Mouse (Mus musculus) heart, postnatal 25 days (tissue): ENCODE measurements around the gene Serhl. TPM values are rescaled to one million over a fixed set of nuclear protein-coding genes. Genes with fewer than 3 reads are reported as not detected.

Source experiments
- DNase-seq: peaks from one replicate; pipeline ENCODE4 v3.0.0; 2022; ENCODE audit warnings: low spot score
- intact Hi-C: fragments of 180-260 bp; cut with DNase I; formaldehyde crosslinking; loops from one replicate; pipeline ENCODE4 v1.15.1; 2025
- total RNA-seq, 2 experiments: library from RNA; stranded (reverse); gene quantifications; 2 replicates each; pipeline ENCODE4 v1.2.3; 2021

The Serhl gene
- total RNA-seq, 2 experiments from 2014 or later, result 40.5 to 44.8 TPM

DNA sequence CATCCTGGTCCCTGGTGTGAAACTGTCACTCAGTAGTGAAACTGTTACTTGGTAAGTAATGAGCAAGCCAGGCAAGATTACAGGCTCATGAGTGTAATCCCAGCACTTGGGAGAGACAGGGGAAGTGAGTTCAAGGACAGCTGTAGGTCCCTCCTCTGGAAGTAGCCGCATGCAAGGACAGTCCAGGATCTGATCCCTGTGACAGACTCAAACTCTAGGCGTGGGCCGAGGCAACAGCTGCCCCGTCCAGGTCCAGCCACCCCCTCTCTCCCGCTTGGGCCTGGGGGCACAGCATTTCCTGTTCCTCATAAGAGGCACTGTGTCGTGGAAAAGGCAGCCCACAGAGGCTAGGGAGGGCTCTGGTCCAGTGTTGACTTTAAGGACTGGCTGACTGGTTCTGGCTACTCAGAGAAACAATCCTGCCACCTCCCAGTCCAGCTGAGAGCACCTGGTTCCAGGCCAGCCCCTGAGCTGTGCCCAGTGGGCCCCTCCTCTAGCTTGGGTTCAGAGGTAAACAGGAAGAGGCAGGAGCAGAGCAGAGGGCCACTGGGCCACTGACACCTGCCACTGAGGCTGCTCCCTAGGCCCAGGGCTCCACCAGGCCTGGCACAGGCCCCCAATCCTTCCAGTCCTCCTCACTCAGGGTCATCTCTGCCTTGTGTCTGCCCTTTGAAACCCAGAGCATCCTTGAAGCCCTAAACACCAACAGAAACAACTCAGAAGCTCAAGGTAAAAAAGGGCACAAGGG, 66.5 kb downstream of the Serhl start:
- DNase-seq, result no peak
- intact Hi-C loops, result loop anchor here (1.0 to 5.0 kb wide), 3 partner anchors 51 to 361 kb away; no protein-coding TSS in a partner anchor

DNA sequence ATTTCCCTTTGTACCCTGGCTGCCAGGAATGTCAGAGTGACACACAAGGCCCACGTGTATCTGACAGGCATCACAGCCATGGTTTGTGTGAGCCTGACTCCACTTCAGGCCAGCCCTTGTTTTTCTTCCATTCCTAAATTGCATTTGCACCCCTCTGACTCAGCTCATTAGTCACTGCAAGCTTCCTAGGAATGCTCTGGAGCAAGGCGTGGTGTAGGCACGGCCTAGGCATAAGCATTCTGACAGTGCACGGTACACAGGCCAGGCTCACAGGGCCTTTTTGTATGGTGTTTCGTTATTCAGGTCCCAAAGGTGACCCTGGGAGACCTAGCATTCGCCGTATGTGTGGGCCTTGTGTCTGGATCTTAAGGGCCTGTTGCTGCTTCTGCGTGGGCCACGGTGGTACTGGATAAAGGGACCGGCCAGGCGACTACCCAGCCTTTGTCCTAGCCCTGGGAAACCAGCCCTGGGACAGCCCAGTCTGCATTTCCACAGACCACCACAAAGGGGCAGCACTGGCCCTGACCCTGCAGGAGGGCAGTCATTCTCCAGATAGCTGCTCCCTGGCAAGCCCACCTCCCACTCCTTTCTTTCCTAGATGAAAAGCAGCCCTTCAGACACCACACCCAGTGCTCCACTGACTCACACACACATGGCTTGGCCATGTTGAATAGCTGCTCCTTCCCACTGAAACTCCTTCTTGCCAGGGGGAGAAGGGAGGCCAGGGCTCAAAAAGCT, 67.8 kb downstream of the Serhl start:
- peak; percentile 62 for DNase-seq
- intact Hi-C loops, result loop anchor here (5.0 kb wide), 2 partner anchors 50 to 360 kb away; no protein-coding TSS in a partner anchor

GRCm38 (mm10) chr15:83157667-83158064, 68.4 kb downstream of the Serhl start:
- intact Hi-C loops, result loop anchor here (5.0 kb wide), 2 partner anchors 50 to 360 kb away; no protein-coding TSS in a partner anchor
- no peak for DNase-seq

GRCm38 (mm10) chr15:83158587-83159160, 69.4 kb downstream of the Serhl start:
- intact Hi-C loops, result loop anchor here (5.0 kb wide), 2 partner anchors 49 to 359 kb away; no protein-coding TSS in a partner anchor

DNA sequence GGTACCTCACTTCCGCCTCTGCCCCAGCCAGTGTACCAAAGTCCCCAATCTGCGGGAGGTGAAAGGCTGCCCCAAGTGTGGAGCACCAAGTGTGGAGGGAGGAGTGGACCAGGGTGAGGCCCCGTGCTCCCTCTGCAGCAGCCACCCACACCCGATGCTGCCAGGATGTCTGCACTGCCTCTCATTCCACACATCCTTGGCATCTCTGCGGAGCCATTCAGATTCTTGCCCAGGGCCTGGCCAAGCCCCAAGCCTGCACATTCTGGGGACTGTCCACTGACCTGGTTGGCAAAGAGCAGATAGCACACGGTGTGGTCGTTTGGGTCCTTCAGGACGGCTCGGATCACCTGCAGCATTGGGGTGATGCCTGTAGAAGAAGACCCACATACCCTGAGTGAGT, 70.5 kb downstream of the Serhl start:
- no peak for DNase-seq
- intact Hi-C loops, result loop anchor here (5.0 kb wide), 2 partner anchors 47 to 357 kb away; no protein-coding TSS in a partner anchor

More at GRCm38 (mm10) chr15:83158587-83159160, 69.4 kb downstream of the Serhl start:
- no peak for DNase-seq

DNA sequence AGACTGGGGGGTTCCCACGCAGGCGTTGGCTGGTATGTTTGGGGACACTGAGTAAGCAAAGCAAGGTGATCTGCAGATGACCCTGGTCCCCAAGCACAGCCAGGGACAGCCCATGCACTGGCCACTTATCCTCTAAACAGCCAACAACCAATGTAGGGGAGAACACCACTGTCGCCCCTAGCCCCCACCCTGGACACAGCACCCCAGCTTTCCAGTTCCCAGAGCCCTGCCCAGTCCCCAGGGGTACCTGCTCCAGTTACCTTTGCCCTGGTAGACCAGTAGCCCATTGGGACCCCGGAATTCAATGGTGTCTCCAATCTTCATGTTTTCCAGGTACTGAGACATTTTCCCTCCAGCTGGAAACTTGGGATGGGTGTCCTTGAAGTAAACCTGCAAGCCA, 71.3 kb downstream of the Serhl start:
- no peak for DNase-seq
- intact Hi-C loops, result no loop called here

DNA sequence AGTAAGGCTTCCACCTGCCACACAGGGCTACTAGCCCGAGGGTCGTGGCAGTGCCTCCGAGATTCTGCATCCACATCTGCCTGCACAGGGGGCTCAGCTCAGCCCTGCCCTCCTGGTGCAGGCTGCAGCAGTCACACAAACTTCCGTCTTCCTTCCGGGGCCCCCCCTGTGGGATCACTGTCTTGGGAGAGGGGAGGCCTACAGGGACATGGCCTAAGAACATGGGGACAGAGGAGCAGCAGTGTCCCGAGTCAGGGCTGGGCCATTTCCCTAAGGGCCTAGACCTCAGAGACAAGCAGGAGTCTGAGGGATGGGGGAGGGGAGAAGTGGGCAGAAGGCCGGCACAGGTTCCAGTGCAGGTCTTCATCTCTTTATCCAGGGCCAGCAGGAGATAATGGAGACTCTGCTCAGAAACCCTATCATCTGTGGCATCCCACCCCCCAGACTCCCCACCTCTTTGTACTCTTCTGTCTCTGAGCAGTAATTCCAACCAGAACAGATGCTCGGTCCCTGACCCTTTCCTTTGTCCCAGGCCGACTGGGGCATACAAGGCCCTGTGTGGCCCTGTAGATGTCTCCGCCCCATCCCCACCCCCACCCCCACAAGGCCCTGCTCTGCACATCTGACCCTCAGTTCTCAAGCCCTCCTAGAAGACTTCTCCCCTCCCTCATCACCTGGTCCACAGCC, 71.9 kb downstream of the Serhl start:
- intact Hi-C loops, result no loop called here
- no peak for DNase-seq

DNA sequence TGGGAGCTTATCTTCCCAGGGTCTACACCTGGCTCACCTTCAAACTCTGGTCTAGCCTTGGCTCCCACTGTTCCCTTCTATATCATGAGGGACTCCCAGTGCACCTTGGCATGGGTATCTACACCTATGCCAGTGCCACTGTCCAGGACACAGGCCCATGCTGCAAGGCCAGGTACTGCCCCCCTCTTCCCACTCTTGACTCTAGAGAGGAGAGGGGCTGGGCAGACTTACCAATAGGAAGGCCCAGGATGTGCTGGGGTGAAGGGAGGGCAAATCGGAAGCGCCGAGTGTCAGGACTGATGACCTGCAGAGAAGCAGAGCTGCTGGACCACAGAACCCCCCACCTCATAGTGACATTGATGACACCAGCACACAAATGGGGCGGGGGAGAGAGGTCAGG, 72.7 kb downstream of the Serhl start:
- no peak for DNase-seq
- intact Hi-C loops, result no loop called here

DNA sequence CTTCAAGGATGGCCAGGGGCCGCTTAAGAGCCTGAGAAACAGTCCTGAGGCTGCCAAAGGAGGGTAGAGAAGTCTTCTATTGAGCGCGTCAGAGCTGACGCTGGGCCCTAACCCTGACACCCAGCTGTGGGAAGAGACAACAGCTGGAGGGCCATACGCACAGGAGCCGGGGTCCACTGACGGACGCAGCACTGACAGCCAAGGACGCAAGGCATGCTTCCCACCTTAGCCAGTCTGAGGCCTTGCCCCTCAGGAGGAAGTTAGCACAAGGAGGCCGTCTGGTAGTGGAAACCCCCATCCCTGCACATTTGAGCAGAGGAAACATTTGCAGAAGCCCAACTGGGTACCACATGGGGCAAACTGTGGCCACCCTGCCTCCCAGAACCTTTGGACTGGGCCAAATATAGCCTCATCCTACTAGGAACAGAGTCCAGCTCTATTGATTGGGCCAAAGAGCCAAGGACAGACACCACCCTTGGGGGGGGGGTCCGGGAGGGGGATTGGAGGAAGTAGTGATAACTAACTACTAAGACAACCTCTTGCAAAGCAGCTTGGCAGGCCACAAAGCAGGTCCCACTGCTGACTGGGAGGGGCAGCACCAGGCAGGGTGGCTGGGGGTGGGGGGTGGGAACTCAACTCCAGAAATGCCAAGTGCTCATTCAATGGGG, 73.6 kb downstream of the Serhl start:
- no peak for DNase-seq
- intact Hi-C loops, result no loop called here

- DNase-seq, result peak; percentile 73
- intact Hi-C loops, result no loop called here
These were observed 75.7 kb downstream of the Serhl start for GRCm38 (mm10) chr15:83164971-83165471.

- intact Hi-C loops, result no loop called here
- no peak for DNase-seq
These were observed 76.4 kb downstream of the Serhl start for GRCm38 (mm10) chr15:83165526-83166315.

Other genes starting within 250 kb of the Serhl start
- gene Tcf20, start 101.6 kb upstream of the Serhl start, total RNA-seq, result 10 to 100 TPM; 52.2 to 55.8 TPM
- gene Nfam1, start 56.2 kb upstream of the Serhl start, total RNA-seq, result 1 to 10 TPM; 2.9 TPM
- gene Rrp7a, start 33.3 kb downstream of the Serhl start, total RNA-seq, result 10 to 100 TPM; 40.3 to 41.9 TPM
- 10 to 100 TPM; 27.3 to 29.8 TPM for gene Poldip3, start 59.9 kb downstream of the Serhl start, total RNA-seq
- gene Cyb5r3, start 83.1 kb downstream of the Serhl start, total RNA-seq, result 10 to 100 TPM; 80.4 to 85.5 TPM
- 1 to 10 TPM; 4.8 to 6.5 TPM for gene A4galt, start 162.3 kb downstream of the Serhl start, total RNA-seq